Comparison of ENCODE assay signal across 8 mouse cellular contexts in the genomic region with DNA sequence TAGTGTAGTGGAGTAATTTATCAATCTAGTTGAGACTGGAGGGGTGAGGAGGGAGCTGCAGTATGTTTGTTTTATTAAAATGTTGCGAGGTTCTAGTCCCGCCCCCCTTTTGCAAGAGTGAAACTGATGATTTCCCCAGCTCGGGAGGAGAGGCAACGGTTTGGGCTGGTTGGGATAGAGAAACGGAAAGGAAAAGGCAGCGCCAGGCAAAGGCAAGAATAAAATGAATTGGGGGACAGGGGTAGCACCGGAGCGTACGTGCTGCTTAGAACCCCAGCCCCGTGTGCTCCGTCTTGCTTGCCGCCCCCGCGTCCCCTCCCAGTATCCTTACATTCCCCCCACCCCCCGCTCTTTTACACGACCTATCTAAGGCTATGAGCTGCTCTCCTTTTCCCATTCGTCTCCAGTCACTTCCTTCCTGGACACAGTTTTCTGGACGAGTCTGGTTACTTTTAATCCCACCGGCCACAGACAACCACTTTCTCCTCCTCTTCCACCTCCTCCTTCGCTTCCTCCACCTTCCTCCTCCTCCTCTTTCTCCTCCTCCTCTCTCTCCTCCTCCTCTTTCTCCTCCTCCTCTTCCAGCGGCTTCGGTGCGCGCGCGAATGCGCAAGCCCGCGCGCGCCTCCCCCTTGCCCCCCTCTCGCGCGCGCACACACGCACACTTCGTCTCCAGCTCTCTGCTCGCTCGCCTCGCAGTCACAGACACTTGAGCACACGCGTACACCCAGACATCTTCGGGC. TPM values are rescaled to one million over a fixed set of nuclear protein-coding genes. Genes with fewer than 3 reads are reported as not detected.
DNase-seq lines count a peak whose midpoint lies in the region; ATAC-seq and TF ChIP-seq lines count a peak whose summit lies in the region.

No protein-coding gene starts in this region.

- peak overlapping the region; percentile 87 for H3K9ac ChIP-seq in heart, embryonic 14.5 days (ENCODE audit: low read length)
- H3K9ac ChIP-seq in liver, embryonic 15.5 days, result peak overlapping the region; percentile 11; the same call in 1 of the 2 replicates
- H3K9ac ChIP-seq in neural tube, embryonic 11.5 days (ENCODE audit: low read length), result peak overlapping the region; percentile 54
- peak overlapping the region; percentile 56 for H3K9ac ChIP-seq in stomach, postnatal 0 days (ENCODE audit: low read length)

- no peak for TF ChIP-seq EP300 in stomach, postnatal 0 days (optimal IDR thresholded peaks at IDR 0.05)

- peak; percentile 79 for ATAC-seq in heart, embryonic 14.5 days (ENCODE audit: insufficient number of reproducible peaks, insufficient read depth, low FRiP score, low read depth)
- ATAC-seq in liver, embryonic 15.5 days (ENCODE audit: insufficient read depth), result peak; percentile 73
- peak; percentile 72 for ATAC-seq in neural tube, embryonic 11.5 days (ENCODE audit: insufficient read depth, low FRiP score, low TSS enrichment)
- ATAC-seq in stomach, postnatal 0 days (ENCODE audit: low FRiP score, low TSS enrichment), result peak; percentile 76; the same call in 1 of the 2 replicates

- peak; percentile 43; the same call in 1 of the 2 replicates for TF ChIP-seq POLR2A in brain, embryonic 14.5 days (IDR thresholded peaks at IDR 0.05; ENCODE audit: borderline replicate concordance, extremely low read depth, insufficient read depth, insufficient read length, poor library complexity, severe bottlenecking)

- H3K27ac ChIP-seq in forebrain, embryonic 10.5 days, result peak overlapping the region; percentile 79
- H3K27ac ChIP-seq in heart, embryonic 14.5 days (replicated peaks in 1 of 2; ENCODE audit: control insufficient read depth in 1 of 2, insufficient read depth in 1 of 2, low read depth in 2 of 2, low read length in 2 of 2), result peak overlapping the region; percentile 96 to 97
- peak overlapping the region; percentile 53; the same call in 1 of the 2 replicates for H3K27ac ChIP-seq in liver, embryonic 15.5 days (replicated peaks)
- H3K27ac ChIP-seq in neural tube, embryonic 11.5 days (ENCODE audit: low read depth, low read length), result no peak overlapping the region
- peak overlapping the region; percentile 87 for H3K27ac ChIP-seq in stomach, postnatal 0 days (replicated peaks)

- no peaks in the 10 kb centered on the region for H3K36me3 ChIP-seq in forebrain, embryonic 10.5 days (replicated peaks)
- H3K36me3 ChIP-seq in heart, embryonic 14.5 days (ENCODE audit: control insufficient read depth, insufficient read depth, low read length), result no peaks in the 10 kb centered on the region
- H3K36me3 ChIP-seq in liver, embryonic 15.5 days (replicated peaks), result no peaks in the 10 kb centered on the region
- H3K36me3 ChIP-seq in neural tube, embryonic 11.5 days (ENCODE audit: control insufficient read depth, insufficient read depth, low read length), result no peaks in the 10 kb centered on the region
- H3K36me3 ChIP-seq in stomach, postnatal 0 days (ENCODE audit: control insufficient read depth, insufficient read depth, low read length), result no peaks in the 10 kb centered on the region

- peak overlapping the region; percentile 66 for H3K4me3 ChIP-seq in forebrain, embryonic 10.5 days
- H3K4me3 ChIP-seq in heart, embryonic 14.5 days (ENCODE audit: control insufficient read depth in 1 of 2, insufficient read depth in 1 of 2, low read depth in 1 of 2, low read length in 2 of 2), result peak overlapping the region; percentile 56 to 98
- peak overlapping the region; percentile 67 for H3K4me3 ChIP-seq in liver, embryonic 15.5 days (replicated peaks)
- H3K4me3 ChIP-seq in neural tube, embryonic 11.5 days (ENCODE audit: low read depth, low read length), result peak overlapping the region; percentile 62
- H3K4me3 ChIP-seq in stomach, postnatal 0 days (ENCODE audit: low read depth, low read length), result peak overlapping the region; percentile 67

- no peak for TF ChIP-seq CTCF in brain, embryonic 14.5 days (IDR thresholded peaks at IDR 0.05; ENCODE audit: borderline replicate concordance, extremely low read depth, insufficient read depth, insufficient read length)
- no peak for TF ChIP-seq CTCF in stomach, postnatal 0 days (IDR thresholded peaks at IDR 0.05; ENCODE audit: low read depth)

- peak overlapping the region; percentile 64 for H3K4me2 ChIP-seq in heart, embryonic 14.5 days (ENCODE audit: low read length)
- H3K4me2 ChIP-seq in liver, embryonic 15.5 days, result peak overlapping the region; percentile 79
- peak overlapping the region; percentile 74 for H3K4me2 ChIP-seq in neural tube, embryonic 11.5 days (ENCODE audit: low read depth)
- peak overlapping the region; percentile 51 for H3K4me2 ChIP-seq in stomach, postnatal 0 days (replicated peaks; ENCODE audit: low read depth)

- WGBS in forebrain, embryonic 10.5 days, result under 1% methylated on average over 42 of the region's 43 CpGs
- WGBS in heart, embryonic 14.5 days, result under 1% methylated on average over 42 of the region's 43 CpGs
- WGBS in liver, embryonic 15.5 days (ENCODE audit: insufficient replicate concordance), result under 1% methylated on average over 43 of the region's 43 CpGs
- under 1% methylated on average over 43 of the region's 43 CpGs for WGBS in neural tube, embryonic 11.5 days
- WGBS in stomach, postnatal 0 days, result 1% methylated on average over 43 of the region's 43 CpGs

- H3K9me3 ChIP-seq in forebrain, embryonic 10.5 days, result no peaks in the 10 kb centered on the region
- no peaks in the 10 kb centered on the region for H3K9me3 ChIP-seq in heart, embryonic 14.5 days (ENCODE audit: control insufficient read depth, low read length)
- H3K9me3 ChIP-seq in liver, embryonic 15.5 days (replicated peaks), result no peaks in the 10 kb centered on the region
- H3K9me3 ChIP-seq in neural tube, embryonic 11.5 days (ENCODE audit: control insufficient read depth, low read length), result no peaks in the 10 kb centered on the region
- H3K9me3 ChIP-seq in stomach, postnatal 0 days (ENCODE audit: control insufficient read depth, low read length), result no peaks in the 10 kb centered on the region

- H3K4me1 ChIP-seq in forebrain, embryonic 10.5 days, result peaks cover 13% of the 10 kb centered on the region
- 0 out of 4 replicates have a peak, but pooled peaks cover 0 to 3% of the 10 kb centered on the region in 2 experiments for H3K4me1 ChIP-seq in heart, embryonic 14.5 days (ENCODE audit: control insufficient read depth in 2 of 2, insufficient read depth in 2 of 2, low read length in 2 of 2)
- peaks cover 11% of the 10 kb centered on the region for H3K4me1 ChIP-seq in liver, embryonic 15.5 days (replicated peaks)
- no peaks in the 10 kb centered on the region for H3K4me1 ChIP-seq in neural tube, embryonic 11.5 days (ENCODE audit: control insufficient read depth, insufficient read depth, low read length)
- no peaks in the 10 kb centered on the region for H3K4me1 ChIP-seq in stomach, postnatal 0 days (replicated peaks; ENCODE audit: control insufficient read depth, insufficient read depth)

- H3K27me3 ChIP-seq in forebrain, embryonic 10.5 days (ENCODE audit: poor library complexity, severe bottlenecking), result peaks cover 36% of the 10 kb centered on the region
- H3K27me3 ChIP-seq in heart, embryonic 14.5 days (ENCODE audit: control insufficient read depth, insufficient read depth, low read length), result no peaks in the 10 kb centered on the region
- peaks cover 25% of the 10 kb centered on the region for H3K27me3 ChIP-seq in liver, embryonic 15.5 days
- H3K27me3 ChIP-seq in neural tube, embryonic 11.5 days (ENCODE audit: control insufficient read depth, insufficient read depth, low read length), result no peaks in the 10 kb centered on the region
- no peaks in the 10 kb centered on the region for H3K27me3 ChIP-seq in stomach, postnatal 0 days (ENCODE audit: control insufficient read depth, insufficient read depth, low read length)

- DNase-seq in 3134 (ENCODE audit: extremely low read depth, insufficient read length, low spot score), result peak; percentile 95
- DNase-seq in brain, embryonic 14.5 days (ENCODE audit: low read depth), result peak; percentile 95
- peak; percentile 61 for DNase-seq in forebrain, embryonic 10.5 days (ENCODE audit: extremely low spot score, low spot score)
- DNase-seq in kidney, postnatal 10 days, result peak; percentile 82
- DNase-seq in neural tube, embryonic 11.5 days (ENCODE audit: low spot score), result peak; percentile 87
- peak; percentile 61 for DNase-seq in stomach, postnatal 0 days (ENCODE audit: low spot score)

RNA-seq across cellular contexts. Expression of a gene that starts 20.5 kb away (rescaled TPM):
- 19.4 and 22.5 TPM in 2 replicates for polyA plus RNA-seq in brain, embryonic 14.5 days (2012; rRNA removed)
- polyA plus RNA-seq in forebrain, embryonic 10.5 days (2016; fragmentation: Nextera tagmentation; extraction: Ambion mirVana), result 13.9 and 16.8 TPM in 2 replicates
- polyA plus RNA-seq in heart, embryonic 14.5 days (2014; fragmentation: Nextera tagmentation; extraction: Ambion mirVana), result 112 and 114 TPM in 2 replicates
- polyA plus RNA-seq in liver, embryonic 15.5 days (2015; fragmentation: Nextera tagmentation; extraction: Ambion mirVana), result 9.8 and 12.0 TPM in 2 replicates
- 34.4 and 39.3 TPM in 2 replicates for polyA plus RNA-seq in neural tube, embryonic 11.5 days (2014; fragmentation: Nextera tagmentation; extraction: Ambion mirVana)
- 18.4 and 22.7 TPM in 2 replicates for polyA plus RNA-seq in stomach, postnatal 0 days (2015; fragmentation: Nextera tagmentation; extraction: Ambion mirVana)

Comparison
In these comparisons a context has a peak if more than half of its experiments do, and no peak if none do; other contexts are left out.
1. H3K9ac ChIP-seq: peak in every context shown above with its lines; median percentile 87 in heart, embryonic 14.5 days; 56 in stomach, postnatal 0 days; 54 in neural tube, embryonic 11.5 days; 11 in liver, embryonic 15.5 days.